Mouse (Mus musculus): ENCODE measurements at regions not wholly inside any gene's neighbourhood (a gene's known extent, or its start where the extent isn't known, plus 50 kb on each side); places are given as distances from the start of the nearest gene placed in this dataset.

DNA sequence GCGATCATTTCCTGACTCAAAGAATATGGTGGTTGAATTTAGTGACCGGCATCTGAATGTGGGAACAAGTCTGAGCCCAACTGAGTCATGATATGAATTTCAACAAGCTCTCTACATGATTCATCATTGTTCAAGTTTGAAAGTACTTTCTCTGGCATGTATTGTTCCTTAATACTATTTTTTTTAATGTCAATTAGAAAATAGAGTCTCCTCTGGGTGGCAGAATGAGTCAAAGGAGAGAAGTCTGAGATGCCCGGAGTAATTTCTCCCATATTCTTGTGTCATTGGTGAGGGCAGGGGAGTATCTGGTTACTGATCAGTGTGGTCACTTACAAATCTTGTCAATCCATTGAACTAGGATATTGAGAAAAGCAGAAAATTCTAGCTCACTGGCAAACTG, 205.9 kb downstream of the Kif20b start:
- TF ChIP-seq CTCF (IDR thresholded peaks at IDR 0.05; ENCODE audit: extremely low read depth, insufficient read length, insufficient replicate concordance, low read depth, low read length) (no peak), POLR2A (IDR thresholded peaks at IDR 0.05; ENCODE audit: low read depth, low read length) (no peak)
